Mouse (Mus musculus) cerebellum, adult 8-10 months (tissue): Measurements from ENCODE around the gene Pdlim4.
A peak's percentile ranks its signal among the peaks of the same experiment; 100 is the strongest.

Source experiments
- DNase-seq: peaks from one replicate; pipeline ENCODE4 v3.0.0; 2022

The Pdlim4 gene

DNA sequence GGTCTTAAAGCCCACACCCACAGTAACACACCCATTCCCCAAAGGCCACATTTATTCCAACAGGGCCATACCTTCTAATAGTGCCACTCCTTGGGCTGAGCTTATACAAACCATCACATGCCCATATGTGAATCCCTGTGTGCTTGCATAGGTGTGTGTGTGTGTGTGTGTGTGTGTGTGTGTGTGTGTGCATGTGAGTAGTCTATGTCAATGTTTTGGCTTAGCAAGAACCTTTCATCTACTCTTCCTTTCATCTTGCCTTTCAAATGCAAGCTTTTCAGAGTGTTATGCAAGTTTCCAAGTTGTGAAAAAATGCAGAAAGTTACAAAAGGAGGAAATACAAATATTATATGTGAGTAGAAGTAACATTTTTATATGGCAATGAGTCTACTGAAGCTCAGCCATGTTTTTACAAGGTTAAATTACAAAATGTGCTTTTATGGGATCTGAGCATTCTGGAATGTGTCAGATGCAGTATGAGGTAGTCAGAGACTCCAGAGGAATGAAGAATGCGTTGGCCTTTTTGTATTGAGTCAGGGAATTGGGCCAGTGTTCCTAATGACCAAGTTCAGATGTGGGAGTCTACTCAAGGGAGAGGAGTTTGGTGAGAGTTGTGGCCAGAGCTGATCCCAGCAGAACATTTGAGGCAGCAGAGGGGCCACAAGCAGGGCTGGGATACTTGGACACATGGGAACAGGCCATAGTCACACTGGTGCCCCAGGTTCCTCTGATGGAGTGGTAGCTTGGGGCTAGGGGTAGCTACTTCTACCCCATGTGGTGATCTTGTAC, 21.5 kb upstream of the Pdlim4 start:
- no peak for DNase-seq

DNA sequence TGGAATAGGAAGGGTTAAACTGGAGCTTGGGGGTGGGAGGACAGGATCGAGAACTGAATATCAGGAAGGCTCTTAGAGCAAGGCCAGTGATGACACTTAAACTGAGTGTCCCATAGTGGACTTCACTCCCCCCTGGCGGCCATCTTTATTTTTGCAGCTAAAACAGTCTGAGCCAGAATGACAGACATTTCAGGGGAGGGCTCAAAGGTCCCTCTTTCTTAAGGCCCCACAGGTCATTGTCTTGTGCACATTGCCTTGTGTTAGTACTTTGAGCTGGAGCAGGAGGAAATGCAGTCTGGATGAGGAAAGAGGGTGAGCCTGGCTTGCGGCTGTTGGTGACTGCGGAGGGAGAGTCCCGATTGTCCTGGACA, 20.1 kb upstream of the Pdlim4 start:
- peak; percentile 89 for DNase-seq

DNA sequence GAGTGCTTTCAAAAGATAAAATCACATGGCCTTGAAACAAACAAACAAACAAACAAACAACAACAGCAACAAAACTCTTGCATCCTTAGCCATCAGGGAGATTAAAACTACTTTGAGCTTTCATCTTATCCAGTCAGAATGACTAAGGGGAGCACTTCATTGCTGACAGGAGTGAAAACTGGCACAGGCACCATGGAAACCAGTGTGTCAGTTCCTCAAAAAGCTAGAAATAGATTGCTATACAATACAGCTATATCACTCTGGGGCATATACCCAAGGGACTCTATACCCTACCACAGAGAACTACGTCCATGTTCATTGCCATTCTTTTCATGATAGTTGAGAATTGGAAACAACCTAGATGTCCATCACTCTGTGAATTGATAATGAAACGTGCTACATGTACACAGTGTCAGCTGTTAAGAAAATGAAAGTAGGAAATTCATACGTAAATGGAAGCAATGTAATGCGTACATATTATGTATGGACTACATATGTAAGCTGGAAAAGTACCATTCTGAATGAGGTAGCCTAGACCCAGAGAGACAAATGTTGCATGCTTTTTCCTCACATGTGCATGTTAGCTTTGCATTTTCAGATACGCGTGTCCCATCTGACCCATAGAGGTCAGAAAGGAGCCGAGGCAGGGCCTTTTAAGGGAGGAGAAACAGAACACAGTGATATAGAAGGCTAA, 19.6 kb upstream of the Pdlim4 start:
- no peak for DNase-seq

DNA sequence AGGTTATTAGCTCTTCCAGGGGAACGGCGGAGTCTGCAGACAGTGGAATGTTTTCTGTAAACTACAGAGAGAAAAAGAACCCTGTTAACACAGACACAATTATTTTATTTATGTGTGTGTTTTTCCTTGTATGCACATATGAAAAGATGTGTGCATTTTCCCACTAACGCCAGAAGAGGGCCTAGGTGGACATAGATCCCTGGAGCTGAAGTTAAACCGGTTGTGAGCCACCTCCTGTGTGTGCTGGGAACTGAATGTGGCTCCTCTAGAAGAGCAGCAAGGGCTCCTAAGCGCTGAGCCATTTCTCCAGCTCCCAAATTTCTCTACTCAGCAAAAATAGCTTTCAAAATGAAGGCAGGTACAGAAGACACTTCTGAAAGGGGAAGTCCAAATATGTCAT, 17.0 kb upstream of the Pdlim4 start:
- no peak for DNase-seq

DNA sequence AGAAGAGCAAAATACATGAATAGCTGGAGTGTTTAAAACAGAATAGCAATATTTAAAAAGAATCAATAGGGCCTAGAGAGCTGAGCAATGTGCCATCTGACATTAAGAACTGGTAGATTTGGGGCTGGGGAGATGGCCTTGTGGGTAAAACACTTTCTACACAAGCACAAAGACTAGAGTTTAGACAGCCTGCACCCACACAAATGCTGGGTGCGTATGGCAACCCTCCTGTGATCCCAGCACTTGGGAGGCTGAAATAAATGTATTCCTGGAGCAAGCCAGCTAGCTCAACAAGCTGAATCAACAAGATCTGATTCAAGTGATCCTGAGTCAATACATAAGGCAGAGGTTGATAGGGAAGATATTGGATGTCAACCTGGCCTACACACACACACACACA, 16.2 kb upstream of the Pdlim4 start:
- DNase-seq, result no peak

DNA sequence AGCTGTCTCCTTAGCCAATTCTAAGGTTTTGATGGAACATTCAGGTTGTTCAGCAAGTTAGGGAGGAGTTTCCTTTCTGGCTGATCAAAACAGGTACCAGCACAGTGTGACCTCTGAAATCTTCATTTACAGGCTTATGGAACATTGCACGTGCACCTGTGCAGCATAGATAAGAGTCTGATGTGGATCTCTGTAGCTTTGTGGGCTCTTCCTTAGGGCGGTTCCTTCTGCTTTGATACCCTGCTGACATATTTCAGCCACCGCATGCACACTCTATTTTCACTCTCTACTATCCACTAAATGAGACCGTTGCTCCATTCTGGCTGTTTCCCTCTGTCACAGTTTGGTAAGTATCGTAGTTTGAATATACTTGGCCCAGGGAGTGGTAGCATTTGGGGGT, 13.9 kb upstream of the Pdlim4 start:
- no peak for DNase-seq

DNA sequence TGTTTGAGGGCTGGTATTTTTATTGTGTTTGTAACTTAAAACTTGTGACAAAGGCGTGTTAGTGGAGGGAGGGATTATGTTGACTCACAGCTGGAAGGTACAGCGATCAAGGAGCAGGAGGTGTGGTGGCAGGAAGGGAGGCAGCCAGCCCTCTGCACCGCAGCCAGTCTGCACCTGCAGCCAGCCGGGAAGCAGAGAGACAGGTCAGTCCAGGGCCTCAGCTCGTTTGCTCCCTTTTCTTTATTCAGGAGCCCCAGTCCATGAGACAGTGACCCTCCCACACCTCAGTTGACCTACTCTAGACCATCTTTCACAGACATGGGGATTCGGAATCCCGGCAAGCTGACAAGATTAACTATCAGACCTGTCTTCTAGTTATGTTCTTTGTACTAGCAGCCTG, 11.6 kb upstream of the Pdlim4 start:
- DNase-seq, result no peak

DNA sequence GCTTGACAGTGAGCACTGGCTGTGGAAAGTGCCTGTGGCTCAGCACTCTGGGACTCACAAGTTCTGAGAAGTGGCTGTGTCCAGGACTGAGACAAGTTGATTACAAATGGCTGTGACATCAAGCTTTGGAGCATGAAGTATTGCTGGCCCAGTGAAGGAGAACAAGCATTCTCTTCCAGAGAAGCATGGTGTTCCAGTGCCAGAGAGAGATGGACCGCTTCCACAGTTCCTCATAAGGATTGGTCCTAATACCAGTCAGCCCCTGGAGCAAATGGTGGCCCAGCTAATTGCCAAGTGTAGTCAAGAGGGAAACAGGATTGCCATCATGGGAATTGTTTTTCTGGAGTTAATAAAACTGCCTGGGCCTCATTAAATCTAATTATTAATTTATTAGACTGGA, 7.3 kb upstream of the Pdlim4 start:
- DNase-seq, result no peak

DNA sequence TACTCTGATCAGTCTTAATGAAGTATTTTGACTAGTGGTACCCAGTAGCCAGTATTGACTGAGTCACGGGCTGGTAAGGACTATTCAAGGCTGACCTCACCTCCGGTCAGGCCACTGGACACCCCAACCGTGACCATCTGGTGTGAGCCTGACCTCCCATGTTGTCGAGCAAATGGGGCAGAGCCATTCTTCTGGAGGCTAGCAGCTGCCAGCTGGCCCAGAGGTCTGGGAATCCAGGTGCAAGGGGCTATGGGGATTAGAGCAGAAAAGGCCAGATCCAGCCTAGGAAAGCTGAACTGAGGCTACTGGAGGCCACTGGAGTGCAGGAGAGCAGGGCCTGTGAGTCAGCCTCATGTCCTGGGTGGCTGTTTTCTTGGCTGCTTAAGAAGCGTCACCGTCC, 6.5 kb upstream of the Pdlim4 start:
- no peak for DNase-seq

DNA sequence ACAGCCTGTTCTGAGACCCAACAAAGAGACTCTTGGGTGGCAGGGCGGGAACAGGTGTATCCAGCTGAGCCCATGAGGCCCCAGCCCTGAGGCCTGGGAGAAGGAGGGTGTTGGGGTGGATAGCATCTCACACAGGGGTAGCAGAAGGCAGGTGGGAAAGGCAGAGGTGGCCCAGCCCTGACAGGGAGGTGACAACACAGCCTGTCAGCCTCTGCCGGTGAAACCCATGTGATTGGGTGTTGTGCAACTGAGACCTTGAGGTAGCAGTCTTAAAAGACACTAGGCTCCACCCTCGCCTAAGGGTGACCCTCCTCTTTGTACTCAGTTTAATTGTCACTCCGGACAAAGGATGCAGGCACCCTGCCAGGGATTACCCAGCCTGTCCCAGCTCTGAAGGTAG, 4.5 kb upstream of the Pdlim4 start:
- DNase-seq, result no peak

DNA sequence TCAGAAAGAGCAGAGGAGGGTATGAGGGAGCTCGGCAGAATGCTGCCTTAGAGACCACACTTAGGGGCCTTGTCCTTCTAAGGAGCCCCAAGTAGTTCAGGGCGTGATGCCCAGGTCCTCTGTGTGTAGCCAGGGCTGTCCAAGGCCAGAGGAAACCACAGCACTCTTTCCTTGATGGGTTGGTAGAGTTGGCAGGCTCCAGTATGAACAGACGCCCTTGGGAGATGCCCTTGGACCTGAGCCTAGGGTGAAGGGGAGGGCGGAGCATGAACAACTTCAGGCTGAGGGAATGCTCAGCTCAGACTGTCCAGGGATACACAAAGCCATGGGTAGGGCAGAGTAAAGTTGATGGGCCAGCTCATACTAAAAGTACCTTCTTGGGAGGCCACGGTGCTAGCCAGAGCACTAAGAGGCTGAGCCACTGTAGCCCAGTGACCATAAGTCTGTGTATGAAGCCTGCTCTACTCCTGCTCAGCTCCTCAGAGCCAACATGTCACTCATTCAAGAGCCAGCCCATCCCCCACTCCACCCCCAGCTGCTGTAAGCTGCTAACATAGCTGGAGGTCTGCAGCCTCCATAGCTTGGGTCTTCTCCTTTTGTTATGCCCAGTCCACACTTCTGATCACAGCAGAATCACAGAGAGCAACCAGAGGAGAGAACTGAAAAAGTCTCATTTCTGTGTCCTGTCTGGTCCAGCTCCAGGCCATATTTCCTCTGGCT, 3.1 kb upstream of the Pdlim4 start:
- no peak for DNase-seq

DNA sequence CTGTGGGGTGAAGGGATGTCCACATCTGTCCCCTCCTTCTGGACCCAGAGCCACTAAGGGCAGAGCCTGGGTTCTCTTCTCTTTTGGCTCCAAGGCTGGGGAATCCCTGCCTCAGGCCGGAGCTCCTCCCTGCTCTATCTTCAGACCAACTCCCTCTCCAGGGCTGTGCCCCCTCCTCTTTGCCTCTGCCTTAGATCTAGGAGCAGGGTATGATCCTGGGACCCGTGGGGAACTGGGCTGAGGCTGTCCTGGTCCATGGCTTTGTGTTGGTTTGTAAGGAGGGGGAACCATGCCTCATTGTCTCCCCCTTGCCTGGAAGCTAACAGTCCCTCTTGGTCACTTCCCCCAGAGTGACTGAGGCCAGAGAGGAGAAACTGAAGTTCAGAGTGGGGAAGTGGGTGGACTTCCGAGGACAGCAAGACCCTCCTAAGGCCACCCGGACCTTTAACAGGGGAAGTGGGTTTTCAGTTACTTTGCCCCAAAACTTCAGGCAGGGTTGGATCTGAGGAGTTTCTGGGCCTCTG, 756 bp downstream of the Pdlim4 start:
- DNase-seq, result no peak

DNA sequence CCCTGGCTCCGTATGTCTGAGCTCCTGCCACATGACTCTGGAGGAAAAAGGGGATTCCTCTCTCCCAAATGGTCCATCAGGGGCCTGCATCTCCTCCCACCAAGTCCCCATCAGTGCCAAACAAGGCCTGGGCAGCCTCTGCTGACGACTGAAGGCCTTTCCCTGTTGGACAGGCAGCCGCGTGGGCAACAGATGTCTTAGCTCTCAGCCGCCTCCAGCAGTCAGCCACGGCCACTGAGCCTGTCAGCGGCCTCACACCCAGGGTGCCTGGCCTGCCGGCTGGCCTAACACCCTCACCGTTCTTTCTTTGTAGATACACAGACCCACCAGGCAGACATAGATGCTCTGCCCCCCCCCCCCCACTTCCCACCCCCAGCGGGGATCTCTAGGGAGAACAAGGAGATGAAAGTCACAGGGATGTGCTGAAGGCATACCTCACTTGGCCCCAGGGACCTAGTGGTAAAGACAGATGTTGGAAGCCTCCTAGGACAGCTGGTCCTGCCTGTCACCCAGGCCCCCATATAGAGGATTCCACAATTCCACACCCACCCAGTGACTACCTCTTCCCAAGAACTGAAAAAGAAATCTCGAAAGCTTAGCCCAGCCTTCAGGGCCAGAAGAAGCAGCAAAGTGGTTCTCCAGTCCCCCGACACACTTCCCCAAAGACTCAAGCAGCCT, 1.4 kb downstream of the Pdlim4 start:
- no peak for DNase-seq

DNA sequence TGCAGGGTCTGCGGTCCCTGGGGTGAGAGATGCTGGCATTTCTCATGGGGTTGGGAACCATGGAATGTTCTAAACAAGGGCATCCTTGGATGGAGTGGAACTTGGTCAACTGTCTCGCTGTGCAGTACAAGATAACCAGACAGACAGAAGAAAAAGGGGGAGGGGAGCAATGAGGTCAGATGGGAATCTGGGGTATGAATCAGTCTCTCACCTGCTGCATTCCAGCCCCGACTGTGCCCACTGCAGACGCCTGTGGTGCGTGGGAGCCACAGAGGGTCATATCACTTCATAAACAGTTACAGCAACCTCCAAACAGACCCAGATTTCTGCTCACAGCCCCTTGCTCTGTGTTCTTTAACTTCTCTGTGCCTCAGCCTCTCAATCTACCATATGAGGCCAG, 2.4 kb downstream of the Pdlim4 start:
- DNase-seq, result no peak

DNA sequence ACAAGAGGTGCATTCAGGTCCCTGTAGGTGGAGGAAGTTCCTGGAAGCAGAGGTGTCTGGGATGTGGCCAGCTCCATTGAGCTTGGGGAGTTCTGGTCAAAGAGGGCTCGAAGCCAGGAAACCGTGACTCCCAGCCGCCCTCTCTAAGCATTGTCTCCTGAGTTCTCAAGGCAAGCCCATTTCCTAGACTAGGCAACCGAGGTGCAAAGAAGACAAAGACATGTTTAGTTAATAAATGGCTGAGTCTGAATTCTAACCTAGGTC, 3.0 kb downstream of the Pdlim4 start:
- DNase-seq, result no peak

DNA sequence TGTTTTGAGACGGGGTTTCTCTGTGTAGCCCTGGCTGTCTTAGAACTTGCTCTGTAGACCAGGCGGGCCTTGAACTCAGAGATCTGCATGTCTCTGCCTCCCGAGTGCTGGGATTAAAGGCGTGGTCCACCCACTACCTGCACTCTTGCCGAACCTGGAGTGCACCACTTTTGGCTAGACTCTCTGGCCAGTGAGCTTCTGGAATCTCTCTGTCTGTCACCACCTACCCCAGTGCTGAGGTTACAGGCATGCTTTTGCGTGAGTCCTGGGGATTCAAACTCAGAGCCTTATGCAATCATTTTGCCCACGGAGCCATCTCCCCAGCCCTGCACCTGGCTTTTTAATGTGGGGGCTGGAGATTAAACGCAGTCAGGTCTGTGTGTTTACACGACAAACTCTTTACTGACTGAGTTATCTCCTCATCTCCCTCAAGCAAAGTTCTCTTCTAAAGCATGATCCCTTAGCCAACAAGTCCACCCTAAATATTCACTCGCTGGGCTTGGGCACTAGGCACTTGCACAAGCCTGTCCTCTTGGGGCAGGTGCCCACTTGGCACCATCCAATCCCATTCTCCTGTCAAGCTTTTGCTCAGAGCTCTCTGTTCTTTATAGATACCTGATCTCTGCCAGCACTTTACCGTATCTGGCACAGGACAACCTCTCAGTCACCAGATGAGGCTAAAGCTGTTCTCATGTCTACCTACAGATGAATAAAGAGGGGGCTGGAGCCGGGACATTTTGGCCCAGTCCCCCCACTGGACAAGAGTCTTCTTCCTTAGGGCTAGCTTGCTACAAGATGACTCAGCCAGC, 3.5 kb downstream of the Pdlim4 start:
- no peak for DNase-seq

DNA sequence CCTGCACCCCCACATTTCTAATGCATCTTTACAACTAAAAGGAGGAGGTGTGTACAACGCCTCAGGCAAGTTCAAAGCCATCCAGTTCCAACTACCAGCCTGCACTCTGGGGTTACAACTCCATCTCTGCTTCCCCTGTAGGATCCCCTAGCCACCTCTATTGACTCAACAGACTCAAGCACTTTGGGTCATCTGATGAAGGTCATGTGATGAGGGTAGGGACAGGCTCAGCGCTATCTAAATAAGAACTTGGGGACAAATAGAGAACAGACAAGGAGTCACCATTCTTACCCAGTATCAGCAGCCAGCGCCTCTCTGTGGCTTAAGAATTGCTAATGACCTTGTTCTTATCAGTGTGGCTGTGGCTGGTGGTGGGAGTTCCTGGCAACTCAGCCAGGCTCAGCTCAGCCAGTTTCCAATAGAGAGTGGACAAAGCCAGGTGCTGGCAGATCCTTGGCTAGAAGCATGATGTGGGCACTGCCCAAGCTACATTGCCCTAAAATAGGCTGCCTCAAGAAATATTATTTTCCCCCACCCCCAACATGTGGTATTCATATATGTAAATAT, 4.3 kb downstream of the Pdlim4 start:
- DNase-seq, result no peak

DNA sequence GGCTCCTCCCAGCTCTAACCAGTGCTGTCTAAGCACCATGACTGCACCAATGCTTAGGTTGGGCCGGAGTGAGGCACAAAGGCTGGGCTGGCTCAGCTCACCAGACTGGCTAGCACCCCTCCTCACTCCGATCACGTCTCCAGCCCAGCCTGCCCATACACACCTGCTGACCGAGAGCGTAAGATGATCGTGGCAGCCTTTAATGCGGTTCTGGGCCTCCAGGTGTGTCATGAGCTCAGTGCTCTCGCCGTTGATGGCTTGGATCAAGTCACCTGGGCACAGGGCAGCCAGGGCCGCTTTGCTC, 5.4 kb downstream of the Pdlim4 start:
- no peak for DNase-seq

DNA sequence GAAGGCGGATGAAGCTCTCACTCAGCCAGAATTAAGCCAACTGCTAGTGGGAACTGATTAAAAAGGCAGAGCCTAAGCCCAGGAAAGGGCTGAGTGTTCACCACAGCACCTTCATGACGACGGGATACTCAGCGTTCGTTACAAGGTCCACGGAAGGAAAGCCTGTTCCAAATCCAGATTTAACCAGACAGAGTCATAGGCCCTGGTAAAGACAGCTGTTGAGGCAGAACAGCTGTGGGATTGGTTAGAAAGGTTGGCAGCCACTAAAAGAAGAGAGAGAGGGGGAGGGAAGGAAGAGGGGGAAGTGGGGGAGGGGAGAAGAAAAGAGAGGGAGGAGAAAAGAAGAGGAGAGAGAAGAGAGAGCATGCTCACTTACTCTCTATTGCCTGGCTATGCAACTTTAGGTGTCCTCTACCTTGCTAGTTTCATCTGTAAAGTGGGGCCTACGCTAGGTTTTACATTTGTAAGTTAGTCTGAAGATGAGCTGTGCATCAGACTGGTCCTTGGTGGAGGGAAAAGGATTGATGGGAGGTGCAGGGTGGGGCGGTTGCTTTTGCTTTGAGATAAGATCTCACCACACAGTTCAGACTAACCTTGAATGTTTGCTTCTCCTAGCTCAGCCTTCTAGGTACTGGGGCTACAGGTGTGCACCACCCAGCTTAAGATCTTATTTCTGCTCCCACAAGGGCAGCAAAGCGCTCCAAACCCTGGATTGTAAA, 5.9 kb downstream of the Pdlim4 start:
- no peak for DNase-seq

DNA sequence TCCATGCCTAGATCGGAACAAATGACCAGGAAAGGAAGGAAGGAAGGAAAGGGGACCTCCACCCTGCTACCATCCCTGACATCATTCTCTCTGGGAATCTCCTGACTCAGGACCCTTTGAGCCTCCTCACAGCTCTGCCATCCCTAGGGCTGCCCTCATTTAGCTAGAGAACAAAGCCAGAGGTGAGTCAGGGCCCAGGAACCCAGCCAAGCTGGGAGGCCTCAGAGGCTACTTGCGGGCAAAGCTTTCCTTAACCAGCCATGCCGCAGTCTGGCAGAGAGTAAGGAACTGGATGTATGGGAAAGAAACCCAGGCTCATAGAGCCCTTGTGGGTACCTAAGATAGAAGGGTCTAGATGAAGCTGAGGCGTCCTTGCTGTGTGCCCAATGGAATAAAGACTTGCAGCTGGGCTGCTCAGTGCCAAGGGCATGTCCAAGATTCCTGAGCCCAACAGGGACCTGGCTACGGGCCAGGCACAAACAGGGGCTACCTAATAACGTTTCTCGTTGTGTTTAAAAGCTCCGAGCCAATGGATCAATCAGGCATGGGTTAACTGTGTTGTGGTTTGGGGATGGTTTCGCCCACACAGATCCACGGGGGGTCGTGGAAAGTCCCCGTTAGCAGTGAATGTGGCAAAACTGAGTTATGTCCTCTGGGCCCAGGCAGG, 6.6 kb downstream of the Pdlim4 start:
- DNase-seq, result no peak

DNA sequence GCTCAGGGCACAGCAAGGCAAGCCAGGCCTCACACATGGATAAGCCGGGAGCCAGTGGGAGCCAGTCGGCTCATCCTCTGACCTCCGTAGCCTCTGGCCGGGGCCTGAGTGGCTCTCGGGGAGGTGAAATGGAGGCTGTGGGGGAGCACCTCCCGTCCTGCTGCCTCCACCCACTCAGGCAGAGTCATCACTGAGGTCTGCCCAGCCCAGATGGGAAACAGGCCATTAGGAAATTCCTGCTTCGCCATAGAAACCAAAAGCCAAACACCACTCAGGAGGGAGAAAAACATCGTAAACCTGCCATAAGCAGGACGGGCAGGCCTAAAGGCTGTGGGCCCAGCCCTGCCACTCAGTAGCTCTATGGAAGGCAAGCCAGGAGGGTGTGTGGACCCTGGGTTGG, 8.5 kb downstream of the Pdlim4 start:
- DNase-seq, result no peak
